Mouse (Mus musculus) thymus, adult 2 months (tissue): ENCODE data around the gene Olfr67.

Experiments
- CTCF ChIP-seq: fragments of 200-500 bp; IDR thresholded peaks from 2 replicates; pipeline ENCODE4 v1.5.1; 2012; ENCODE audit warnings: mild to moderate bottlenecking, control low read depth, low read length, moderate library complexity, borderline replicate concordance; ENCODE audit not compliant: control insufficient read depth, poor library complexity, insufficient read depth; ENCODE audit errors: extremely low read depth
- POLR2A ChIP-seq: fragments of 200-500 bp; IDR thresholded peaks from 2 replicates; pipeline ENCODE4 v1.6.1; 2012; ENCODE audit warnings: mild to moderate bottlenecking, low read length, control low read depth, moderate library complexity; ENCODE audit not compliant: control insufficient read depth, poor library complexity, insufficient read depth; ENCODE audit errors: extremely low read depth

GRCm38 (mm10) chr7:103813766-103814165 is 22.1 kb upstream of the Olfr67 start, which contains the start of gene Hbb-bt:
- TF ChIP-seq POLR2A (no peak), CTCF (no peak)
